Mouse (Mus musculus): ENCODE measurements at regions not wholly inside any gene's neighbourhood (a gene's known extent, or its start where the extent isn't known, plus 50 kb on each side); places are given as distances from the start of the nearest gene placed in this dataset.

GRCm38 (mm10) chr15:25129572-25129971 lies 284.0 kb downstream of the Basp1 start:
- DNase-seq (ENCODE audit: low spot score in 2 of 2) = no peak

GRCm38 (mm10) chr15:25120441-25120840 lies 293.1 kb downstream of the Basp1 start:
- DNase-seq (ENCODE audit: low spot score in 2 of 2) = peak in 1 of 2 experiments; percentile 8

- no peak for DNase-seq (ENCODE audit: low spot score in 2 of 2)
These were observed 295.6 kb downstream of the Basp1 start for GRCm38 (mm10) chr15:25117980-25118379.

GRCm38 (mm10) chr15:25102727-25103126 lies 310.8 kb downstream of the Basp1 start:
- DNase-seq (ENCODE audit: low spot score in 2 of 2) = no peak

- no peak for DNase-seq (ENCODE audit: low spot score in 2 of 2)
These were observed 319.8 kb downstream of the Basp1 start for GRCm38 (mm10) chr15:25093758-25094157.

GRCm38 (mm10) chr15:25069701-25070100 lies 343.9 kb downstream of the Basp1 start:
- DNase-seq (ENCODE audit: low spot score in 2 of 2) = no peak

- DNase-seq (ENCODE audit: low spot score in 2 of 2) = no peak
These were observed 354.2 kb downstream of the Basp1 start for GRCm38 (mm10) chr15:25059347-25059746.

GRCm38 (mm10) chr15:25047875-25048274 lies 365.7 kb downstream of the Basp1 start:
- no peak for DNase-seq (ENCODE audit: low spot score in 2 of 2)

- no peak for DNase-seq (ENCODE audit: low spot score in 2 of 2)
These were observed 366.9 kb downstream of the Basp1 start for GRCm38 (mm10) chr15:25046514-25047138.

GRCm38 (mm10) chr15:25036231-25036630 lies 377.3 kb downstream of the Basp1 start:
- DNase-seq (ENCODE audit: low spot score in 2 of 2) = no peak

GRCm38 (mm10) chr15:25027865-25028264 lies 385.7 kb downstream of the Basp1 start:
- DNase-seq (ENCODE audit: low spot score in 2 of 2) = no peak

GRCm38 (mm10) chr15:25026786-25027461 lies 386.6 kb downstream of the Basp1 start:
- DNase-seq (ENCODE audit: low spot score in 2 of 2) = peak in 1 of 2 experiments; percentile 22

- no peak for DNase-seq (ENCODE audit: low spot score in 2 of 2)
These were observed 387.2 kb downstream of the Basp1 start for GRCm38 (mm10) chr15:25026351-25026750.

- no peak for DNase-seq (ENCODE audit: low spot score in 2 of 2)
These were observed 392.6 kb downstream of the Basp1 start for GRCm38 (mm10) chr15:25020916-25021315.

GRCm38 (mm10) chr15:25019352-25019941 lies 394.1 kb downstream of the Basp1 start:
- peak in 1 of 2 experiments; percentile 34 for DNase-seq (ENCODE audit: low spot score in 2 of 2)

- no peak for DNase-seq (ENCODE audit: low spot score in 2 of 2)
These were observed 394.6 kb downstream of the Basp1 start for GRCm38 (mm10) chr15:25018937-25019336.

GRCm38 (mm10) chr15:25007720-25008119 lies 405.8 kb downstream of the Basp1 start:
- no peak for DNase-seq (ENCODE audit: low spot score in 2 of 2)

GRCm38 (mm10) chr15:25000171-25000570 lies 413.4 kb downstream of the Basp1 start:
- no peak for DNase-seq (ENCODE audit: low spot score in 2 of 2)

GRCm38 (mm10) chr15:24993325-24993673 lies 420.3 kb downstream of the Basp1 start:
- no peak for DNase-seq (ENCODE audit: low spot score in 2 of 2)

GRCm38 (mm10) chr15:24992665-24993324 lies 420.8 kb downstream of the Basp1 start:
- no peak for DNase-seq (ENCODE audit: low spot score in 2 of 2)

- DNase-seq (ENCODE audit: low spot score in 2 of 2) = no peak
These were observed 423.3 kb downstream of the Basp1 start for GRCm38 (mm10) chr15:24990082-24990786.

GRCm38 (mm10) chr15:24980841-24981240 lies 432.7 kb downstream of the Basp1 start:
- no peak for DNase-seq (ENCODE audit: low spot score in 2 of 2)
